Mouse (Mus musculus) ES-E14 (cell line): ENCODE data around the gene Gpam.

Source experiments
- MAFK ChIP-seq: IDR thresholded peaks from 2 replicates; pipeline ENCODE4 v1.6.1; 2014; ENCODE audit warnings: mild to moderate bottlenecking, low read depth, low read length, inconsistent platforms; ENCODE audit not compliant: insufficient read depth
- ZNF384 ChIP-seq: IDR thresholded peaks from 2 replicates; pipeline ENCODE4 v1.6.1; 2012; ENCODE audit warnings: low read depth, low read length, inconsistent platforms

DNA sequence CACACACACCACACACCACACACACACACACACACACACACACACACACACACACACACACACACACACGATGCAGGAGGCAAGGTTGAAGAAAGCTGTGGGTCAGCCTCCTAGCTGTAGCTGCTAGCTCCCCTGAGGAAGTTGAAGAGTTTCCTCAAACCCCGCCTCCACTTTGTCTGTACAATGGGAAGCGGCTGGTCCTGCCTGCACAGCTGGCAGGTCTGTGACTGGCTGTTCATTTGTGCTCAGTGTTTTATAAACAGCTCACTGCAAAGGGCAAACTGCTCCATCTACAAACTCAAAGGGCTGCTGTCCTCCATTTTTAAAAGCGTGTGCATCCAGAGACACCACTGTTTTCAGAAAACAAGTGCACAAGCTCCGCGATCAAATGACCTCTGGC lies 63.8 kb downstream of the Gpam start:
- TF ChIP-seq ZNF384 (no peak), MAFK (no peak)
